Mouse (Mus musculus) lung, embryonic 14.5 days (tissue): Measurements from ENCODE around the gene Atp6v1fnb. TPM values are rescaled to one million over a fixed set of nuclear protein-coding genes. Genes with fewer than 3 reads are reported as not detected.

Experiments
- ATAC-seq: fragments of 200-750 bp; cut with Nextera tagmentation; 2 replicates; pipeline ENCODE4 v1.8.0; 2017; ENCODE audit warnings: mild to moderate bottlenecking, moderate TSS enrichment, moderate library complexity; ENCODE audit not compliant: insufficient read depth
- DNase-seq: peaks from one replicate; pipeline ENCODE4 v3.0.0-alpha.2; 2015
- H3K27ac ChIP-seq: fragments of 300-500 bp; sonication (generic); 2 replicates; pipeline ENCODE4 v1.5.1; 2014; ENCODE audit warnings: low read depth, mild to moderate bottlenecking, moderate library complexity
- H3K27me3 ChIP-seq: fragments of 300-500 bp; sonication (generic); 2 replicates; pipeline ENCODE4 v1.6.1; 2014; ENCODE audit warnings: low read length, control low read depth; ENCODE audit not compliant: insufficient read depth
- H3K36me3 ChIP-seq: fragments of 300-500 bp; sonication (generic); 2 replicates; pipeline ENCODE4 v1.6.1; 2014; ENCODE audit warnings: control low read depth; ENCODE audit not compliant: insufficient read depth
- H3K4me1 ChIP-seq: fragments of 300-500 bp; sonication (generic); 2 replicates; pipeline ENCODE4 v1.6.1; 2014; ENCODE audit warnings: antibody characterized with exemption, control low read depth; ENCODE audit not compliant: insufficient read depth
- H3K4me2 ChIP-seq: fragments of 300-500 bp; sonication (generic); 2 replicates; pipeline ENCODE4 v1.6.1; 2014; ENCODE audit warnings: mild to moderate bottlenecking
- H3K4me3 ChIP-seq: fragments of 300-500 bp; sonication (generic); 2 replicates; pipeline ENCODE4 v1.5.1; 2014; ENCODE audit warnings: low read depth, low read length
- H3K9ac ChIP-seq: fragments of 300-500 bp; sonication (generic); 2 replicates; pipeline ENCODE4 v1.6.1; 2014
- H3K9me3 ChIP-seq: fragments of 300-500 bp; sonication (generic); 2 replicates; pipeline ENCODE4 v1.6.1; 2016; ENCODE audit warnings: low read depth, low read length, control low read depth
- CTCF ChIP-seq: IDR thresholded peaks from 2 replicates; pipeline ENCODE4 v1.5.1; 2016; ENCODE audit warnings: antibody characterized with exemption, low read depth
- WGBS: fragments of 180-500 bp; shearing (Covaris S2); extraction: QIAGEN DNeasy Blood & Tissue Kit; methylation state at CpG from one replicate; pipeline ENCODE4 v1.1.7; 2014; 5-methylcytosine and 5-hydroxymethylcytosine counted together
- polyA plus RNA-seq: library from polyadenylated mRNA; unstranded; fragments of >200 nt; fragmentation: Nextera tagmentation; extraction: Ambion mirVana; gene quantifications from 2 replicates; pipeline ENCODE4 v1.2.1, GENCODE M21; 2014

The Atp6v1fnb gene
- polyA plus RNA-seq, 1 experiment from 2014 or later = not detected

- DNase-seq (peak; percentile 97), ATAC-seq (peak; percentile 96)
- 0 out of 2 replicates have a peak, but pooled peaks cover 9% of the 10 kb centered on the region for H3K4me1 ChIP-seq
- H3K36me3 ChIP-seq = peaks cover 18% of the 10 kb centered on the region
- H3K27ac ChIP-seq = 0 out of 2 replicates have a peak within 1 kb of the TSS, but pooled peaks have one; percentile 42
- no peaks in the 10 kb centered on the region for H3K9me3 ChIP-seq
- WGBS = under 1% methylated on average over 39 of the region's 39 CpGs
- H3K27me3 ChIP-seq = no peaks in the 10 kb centered on the region
- peak within 1 kb of the TSS; percentile 72 for H3K4me2 ChIP-seq
- no peak for TF ChIP-seq CTCF
- peak within 1 kb of the TSS; percentile 68 for H3K4me3 ChIP-seq
- H3K9ac ChIP-seq = peak within 1 kb of the TSS; percentile 61
Observed at GRCm38 (mm10) chr6:29467583-29468354, 3.5 kb upstream of the Atp6v1fnb start, which contains the start of gene Atp6v1f. Gene Atp6v1f, plus strand, starts transcription at chr6:29467718.

- peak overlapping the region; percentile 72 for H3K4me2 ChIP-seq
- ATAC-seq = no peak
- WGBS = 80% methylated on average over 3 of the region's 3 CpGs
Observed at GRCm38 (mm10) chr6:29468851-29469250, 2.4 kb upstream of the Atp6v1fnb start.

GRCm38 (mm10) chr6:29473941-29474691 is 2.9 kb downstream of the Atp6v1fnb start:
- peak overlapping the region; percentile 59 for H3K4me2 ChIP-seq
- peak overlapping the region; percentile 38 for H3K4me3 ChIP-seq
- H3K9ac ChIP-seq = peak overlapping the region; percentile 41
- H3K9me3 ChIP-seq = no peaks in the 10 kb centered on the region
- peaks cover 18% of the 10 kb centered on the region for H3K36me3 ChIP-seq
- DNase-seq (peak; percentile 93), ATAC-seq (peak; percentile 98)
- 0 out of 2 replicates have a peak, but pooled peaks cover under 1% of the 10 kb centered on the region for H3K4me1 ChIP-seq
- H3K27ac ChIP-seq = no peak overlapping the region
- no peak for TF ChIP-seq CTCF
- 3% methylated on average over 33 of the region's 33 CpGs for WGBS
- H3K27me3 ChIP-seq = no peaks in the 10 kb centered on the region

More at GRCm38 (mm10) chr6:29468851-29469250, 2.4 kb upstream of the Atp6v1fnb start:
- 0 out of 2 replicates have a peak, but pooled peaks cover 9% of the 10 kb centered on the region for H3K4me1 ChIP-seq
- no peak for TF ChIP-seq CTCF
- no peak overlapping the region for H3K27ac ChIP-seq
- H3K36me3 ChIP-seq = peaks cover 18% of the 10 kb centered on the region
- H3K9me3 ChIP-seq = no peaks in the 10 kb centered on the region
- no peak for DNase-seq
- peak overlapping the region; percentile 68 for H3K4me3 ChIP-seq
- H3K27me3 ChIP-seq = no peaks in the 10 kb centered on the region
- H3K9ac ChIP-seq = peak overlapping the region; percentile 61; the same call in 1 of the 2 replicates

GRCm38 (mm10) chr6:29474736-29475135 is 3.5 kb downstream of the Atp6v1fnb start:
- no peaks in the 10 kb centered on the region for H3K27me3 ChIP-seq
- H3K9me3 ChIP-seq = no peaks in the 10 kb centered on the region
- WGBS = 57% methylated on average over 2 of the region's 2 CpGs
- DNase-seq (no peak), ATAC-seq (no peak)
- H3K27ac ChIP-seq = no peak overlapping the region
- no peak overlapping the region for H3K4me3 ChIP-seq
- peak overlapping the region; percentile 59 for H3K4me2 ChIP-seq
- H3K9ac ChIP-seq = no peak overlapping the region
- H3K4me1 ChIP-seq = no peaks in the 10 kb centered on the region
- peaks cover 18% of the 10 kb centered on the region for H3K36me3 ChIP-seq
- TF ChIP-seq CTCF = no peak

- ATAC-seq (no peak), DNase-seq (no peak)
- Histone ChIP-seq H3K27ac (no peak overlapping the region), H3K36me3 (no peaks in the 10 kb centered on the region), H3K27me3 (no peaks in the 10 kb centered on the region), H3K9me3 (no peaks in the 10 kb centered on the region), H3K4me2 (no peak overlapping the region), H3K4me1 (no peaks in the 10 kb centered on the region), H3K9ac (no peak overlapping the region), H3K4me3 (no peak overlapping the region)
- WGBS = 92% methylated on average over 13 of the region's 13 CpGs
- TF ChIP-seq CTCF = no peak
Observed at GRCm38 (mm10) chr6:29482691-29483090, 11.5 kb downstream of the Atp6v1fnb start.

GRCm38 (mm10) chr6:29484716-29485559 is 13.7 kb downstream of the Atp6v1fnb start:
- H3K4me3 ChIP-seq = peak overlapping the region; percentile 36

More at GRCm38 (mm10) chr6:29484716-29485559, 13.7 kb downstream of the Atp6v1fnb start:
- 8% methylated on average over 26 of the region's 26 CpGs for WGBS
- no peak overlapping the region for H3K27ac ChIP-seq
- H3K36me3 ChIP-seq = 0 out of 2 replicates have a peak, but pooled peaks cover 8% of the 10 kb centered on the region
- H3K9me3 ChIP-seq = no peaks in the 10 kb centered on the region
- H3K4me2 ChIP-seq = peak overlapping the region; percentile 70
- H3K9ac ChIP-seq = no peak overlapping the region
- DNase-seq = peak; percentile 90
- peak; percentile 99 for TF ChIP-seq CTCF
- H3K4me1 ChIP-seq = no peaks in the 10 kb centered on the region
- peak; percentile 59 for ATAC-seq
- no peaks in the 10 kb centered on the region for H3K27me3 ChIP-seq
